Mouse (Mus musculus) gastrocnemius, postnatal 25 days (tissue): ENCODE measurements around the gene Eml3. TPM values are rescaled to one million over a fixed set of nuclear protein-coding genes. Genes with fewer than 3 reads are reported as not detected.
"Not testable (repeated sequence)": the region's sequence is repeated elsewhere in the genome, so short reads cannot be mapped to it uniquely, and the experiment has no call there.

Experiments
- DNase-seq: peaks from one replicate; pipeline ENCODE4 v3.0.0; 2022
- long read RNA-seq, 2 experiments: library from polyadenylated mRNA; stranded (forward); transcript quantifications; one replicate each; pipeline ENCODE4 v2.0.0; 2021
- total RNA-seq, 2 experiments: library from RNA; stranded (reverse); gene quantifications; 1 replicate in 1 of 2; 2 replicates in 1 of 2; pipeline ENCODE4 v1.2.3; 2021

Eml3 gene
- 1 to 10 TPM; 6.0 to 7.2 TPM for total RNA-seq
- long read RNA-seq, experiment 1, partial matches to known transcripts, result 2 of 2 reads
- long read RNA-seq, experiment 1, other reads (novel, unspliced or antisense), result 0 of 2 reads
- long read RNA-seq, experiment 2, partial matches to known transcripts, result 2 of 4 reads
- long read RNA-seq, experiment 2, other reads (novel, unspliced or antisense), result 0 of 4 reads

DNA sequence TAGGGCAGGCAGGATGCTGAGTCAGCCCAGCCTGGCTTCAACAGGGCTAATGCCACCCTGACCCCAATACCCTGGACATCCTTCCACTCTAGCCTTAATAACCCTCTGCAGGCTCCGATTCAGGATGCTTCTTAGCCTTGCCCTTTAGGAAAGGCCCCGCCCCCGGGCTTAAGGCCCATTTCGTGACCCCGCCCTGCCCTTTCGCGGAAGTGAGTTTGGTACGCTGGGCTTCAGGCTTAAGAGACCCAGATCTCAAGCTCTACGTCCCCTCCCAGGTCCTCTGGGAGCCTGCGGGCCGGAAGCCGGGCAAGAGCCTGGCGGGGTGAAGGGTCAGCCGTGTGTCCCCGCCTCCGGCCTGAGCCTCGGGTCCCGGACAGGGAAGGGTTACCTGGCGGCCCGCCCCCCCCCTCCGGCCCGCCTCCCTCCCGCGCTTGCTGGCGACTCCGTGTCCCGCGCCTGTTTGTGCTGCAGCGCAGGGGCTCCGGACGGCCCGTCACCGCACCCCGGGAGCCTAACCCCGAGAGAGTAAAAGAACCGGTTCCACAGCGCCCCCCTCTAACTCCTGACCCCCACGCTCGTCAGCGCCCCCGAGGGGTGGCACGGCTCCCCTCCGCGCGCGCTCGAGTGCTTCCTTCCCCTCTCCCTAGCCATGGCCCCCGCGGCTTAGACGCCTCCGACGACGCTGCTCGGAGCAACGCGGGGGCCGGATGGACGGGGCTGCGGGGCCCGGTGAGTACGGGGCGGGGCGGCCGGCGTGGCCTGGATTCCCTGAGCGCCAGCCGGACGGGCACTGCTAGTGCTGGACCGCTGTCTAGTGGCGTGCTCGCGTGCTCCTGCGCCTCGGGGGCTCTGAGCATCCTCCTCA is at the start of gene Eml3, which contains the start of gene Rom1:
Eml3 (plus strand) TSS at position 329 of the 865 bp plus-strand sequence.
Rom1 (minus strand) TSS at position 133 of the 865 bp plus-strand sequence.
- peak; percentile 92 for DNase-seq

DNA sequence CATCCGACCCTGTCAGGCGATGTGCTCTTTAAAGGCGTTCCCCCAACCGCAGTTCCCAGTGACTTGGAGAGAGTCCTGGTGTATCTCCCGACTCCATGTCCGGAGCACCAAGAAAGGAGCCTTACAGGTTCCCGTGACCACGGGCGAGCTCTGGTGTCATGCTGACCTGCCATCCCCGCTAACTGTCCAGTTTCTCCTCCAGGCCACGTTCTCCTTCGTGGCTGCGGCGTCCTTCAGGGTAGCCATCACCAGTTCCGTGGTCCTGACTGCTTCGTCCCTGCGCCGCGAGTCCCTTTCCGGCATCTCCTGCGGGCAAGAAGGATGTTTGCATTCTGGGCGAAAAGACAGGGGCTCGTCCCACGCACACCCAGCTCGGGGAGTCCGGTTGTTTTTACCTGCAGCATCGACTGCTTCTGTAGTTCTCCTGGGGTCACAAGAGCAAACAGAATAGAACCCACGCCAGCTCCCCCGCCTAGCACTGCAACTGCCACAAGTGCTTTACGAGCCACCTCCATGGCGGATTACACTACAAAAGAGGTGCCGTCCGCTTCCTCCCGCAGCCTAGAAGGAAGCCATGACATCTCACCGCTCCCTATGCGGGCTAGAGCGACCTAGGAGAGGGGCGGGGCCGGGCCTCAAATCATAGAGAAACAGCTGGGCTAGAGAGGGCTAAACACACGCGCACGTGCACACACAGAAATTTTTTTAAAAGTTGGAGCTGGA is 48.9 kb upstream of the Eml3 start, which contains the start of gene Uqcc3:
Uqcc3 (minus strand) TSS at position 613 of the 723 bp plus-strand sequence.
- peak; percentile 88 for DNase-seq

DNA sequence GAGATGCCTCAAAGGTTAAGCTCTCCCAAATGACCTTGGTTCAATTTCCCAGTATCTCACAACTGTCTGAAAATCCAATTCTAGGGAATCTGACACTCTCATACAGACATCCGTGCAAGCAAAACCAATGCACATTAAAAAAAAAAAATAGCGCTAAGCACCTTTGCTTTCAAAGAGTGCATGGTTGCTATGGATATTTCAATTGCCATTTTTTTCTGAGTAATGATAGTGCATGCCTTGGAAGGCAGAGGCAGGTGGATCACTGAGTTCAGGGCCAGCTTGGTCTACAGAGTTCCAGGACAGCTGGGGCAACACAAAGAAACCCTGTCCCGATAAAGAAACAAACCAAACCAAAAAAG is 48.3 kb upstream of the Eml3 start:
- DNase-seq, result no peak

DNA sequence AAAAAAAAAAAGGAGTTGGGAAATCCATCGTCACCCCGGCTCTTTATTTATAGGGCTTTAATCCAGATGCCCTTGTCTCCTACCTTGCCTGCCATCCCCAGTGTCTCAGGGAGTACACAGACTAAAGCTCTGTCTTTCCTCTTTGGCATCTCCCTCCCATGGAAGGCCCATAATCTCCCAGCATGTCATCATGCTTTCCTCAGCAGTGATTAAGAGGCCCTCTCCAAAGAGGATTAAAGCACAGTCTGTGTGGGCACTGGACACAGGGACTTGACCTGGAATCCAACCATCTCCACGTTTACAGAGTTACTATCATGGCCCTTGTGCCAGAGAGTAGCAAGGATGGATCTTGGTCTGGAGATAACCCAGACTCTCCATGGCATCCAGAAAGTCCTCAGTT is 45.7 kb upstream of the Eml3 start, which contains the start of the genes Lbhd1 and Gm49403:
Lbhd1 (plus strand) TSS at position 117 of the 400 bp plus-strand sequence.
Gm49403 (plus strand) TSS at position 315 of the 400 bp plus-strand sequence.
- DNase-seq, result no peak

DNA sequence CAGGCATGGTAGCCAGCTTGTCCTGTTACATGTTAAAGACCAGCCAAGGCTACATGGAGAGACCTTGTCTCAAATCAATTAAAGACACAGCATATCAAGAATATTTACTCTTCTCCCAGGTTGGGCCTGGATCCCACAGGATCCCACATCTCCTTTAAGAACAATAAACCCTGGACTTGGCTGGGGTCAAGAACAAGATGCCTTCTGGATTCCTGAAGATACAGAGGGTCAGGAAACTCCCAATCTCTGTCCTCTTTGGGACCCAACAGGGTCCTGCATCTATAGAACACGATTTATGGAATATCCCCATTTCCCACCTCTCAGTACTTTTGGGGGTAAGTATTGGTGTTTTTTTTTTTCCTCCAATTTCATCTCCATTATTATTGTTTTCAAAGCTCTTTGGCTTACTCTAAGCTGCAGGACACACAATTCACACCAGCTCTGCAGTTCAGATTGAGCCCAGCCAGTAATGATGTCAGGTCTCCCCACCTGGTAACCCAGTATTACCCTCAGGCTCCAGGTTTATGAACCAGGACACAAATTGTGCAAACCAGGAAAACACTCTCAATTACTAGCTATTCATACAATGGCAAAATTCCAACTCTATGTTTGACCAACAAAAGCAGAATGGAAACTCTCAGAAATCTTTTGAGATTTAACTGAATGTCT is 42.3 kb upstream of the Eml3 start:
- no peak for DNase-seq

DNA sequence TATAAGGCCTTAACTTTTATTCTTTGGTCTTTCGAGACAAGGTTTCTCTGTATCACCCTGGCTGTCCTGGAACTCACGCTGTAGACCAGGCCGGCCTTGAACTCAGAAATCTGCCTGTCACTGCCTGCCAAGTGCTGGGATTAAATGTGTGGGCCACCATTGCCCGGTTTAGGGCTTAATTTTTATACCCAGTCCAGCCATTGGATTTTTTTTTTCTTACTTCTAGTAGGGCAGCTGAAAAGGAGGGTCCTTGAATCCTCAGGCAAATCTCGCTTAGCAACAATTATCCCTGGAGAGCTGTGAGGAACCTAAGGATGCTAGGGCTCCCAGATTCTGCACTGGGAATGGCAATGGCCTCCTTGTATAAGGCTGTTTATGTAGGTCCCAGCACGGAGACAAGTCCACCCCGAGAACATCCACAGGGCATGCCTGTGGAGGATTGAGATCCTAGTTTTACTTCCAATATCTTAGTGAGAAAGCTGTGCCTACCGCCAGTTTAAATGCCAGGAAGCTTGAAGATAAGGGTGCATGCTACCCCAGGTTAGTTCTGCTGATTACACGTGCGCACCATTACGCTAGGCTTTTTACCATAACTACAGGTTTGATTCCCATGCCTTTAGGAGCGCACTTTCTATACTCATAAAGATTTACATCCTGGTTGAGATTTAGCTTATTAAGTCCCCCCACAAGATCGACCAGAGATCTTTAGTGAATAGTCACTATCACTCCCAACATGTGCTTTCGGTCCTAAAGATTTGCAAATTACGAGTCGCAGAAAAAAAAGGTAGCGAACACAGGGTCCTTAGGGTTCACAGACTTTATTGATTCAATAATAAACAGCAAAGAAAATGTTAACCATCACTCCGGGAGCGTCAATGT is 41.5 kb upstream of the Eml3 start:
- no peak for DNase-seq

DNA sequence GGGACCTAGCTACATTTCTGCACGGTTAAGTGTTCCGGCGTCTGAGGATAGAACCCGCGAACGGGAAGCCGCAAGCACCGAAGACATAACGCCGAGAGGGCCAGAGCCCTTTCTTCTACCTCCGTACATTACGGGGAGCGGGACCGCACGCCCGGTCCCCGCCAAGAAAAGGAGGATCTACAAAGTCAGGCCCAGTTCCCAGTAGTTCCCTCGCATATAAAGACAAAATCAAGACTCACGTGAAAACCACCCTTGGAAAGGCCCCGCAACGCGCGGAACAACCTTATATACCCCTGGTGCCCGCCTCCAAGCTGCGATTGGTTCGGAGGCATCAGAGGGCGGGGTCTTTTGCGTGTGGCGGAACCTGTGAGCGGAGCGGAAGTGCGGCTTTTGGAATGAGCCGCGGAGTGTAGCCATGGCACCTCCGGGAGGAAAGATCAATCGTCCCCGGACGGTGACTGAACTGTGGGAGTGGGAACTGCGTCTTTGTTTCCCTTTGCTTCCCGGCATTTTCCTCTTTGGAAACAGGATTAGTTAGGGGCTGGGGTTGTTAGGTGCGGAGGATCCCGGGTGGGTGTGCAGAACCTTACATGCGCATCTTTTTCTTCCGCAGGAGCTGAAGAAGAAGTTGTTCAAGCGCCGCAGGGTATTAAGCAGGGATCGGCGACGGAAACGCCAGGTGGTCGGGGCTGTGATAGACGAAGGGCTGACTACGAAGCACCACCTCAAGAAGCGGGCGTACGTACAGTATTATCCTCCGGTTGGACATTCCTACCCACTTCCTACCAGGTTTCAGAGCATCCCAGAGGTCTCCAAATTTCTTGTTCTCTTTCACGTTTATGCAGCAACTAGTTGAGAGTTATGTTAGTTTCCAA is 40.6 kb upstream of the Eml3 start, which contains the start of the genes 1810009A15Rik and Gm49416:
1810009A15Rik (plus strand) TSS at position 343 of the 875 bp plus-strand sequence.
Gm49416 (plus strand) TSS at position 416 of the 875 bp plus-strand sequence.
- peak; percentile 93 for DNase-seq

DNA sequence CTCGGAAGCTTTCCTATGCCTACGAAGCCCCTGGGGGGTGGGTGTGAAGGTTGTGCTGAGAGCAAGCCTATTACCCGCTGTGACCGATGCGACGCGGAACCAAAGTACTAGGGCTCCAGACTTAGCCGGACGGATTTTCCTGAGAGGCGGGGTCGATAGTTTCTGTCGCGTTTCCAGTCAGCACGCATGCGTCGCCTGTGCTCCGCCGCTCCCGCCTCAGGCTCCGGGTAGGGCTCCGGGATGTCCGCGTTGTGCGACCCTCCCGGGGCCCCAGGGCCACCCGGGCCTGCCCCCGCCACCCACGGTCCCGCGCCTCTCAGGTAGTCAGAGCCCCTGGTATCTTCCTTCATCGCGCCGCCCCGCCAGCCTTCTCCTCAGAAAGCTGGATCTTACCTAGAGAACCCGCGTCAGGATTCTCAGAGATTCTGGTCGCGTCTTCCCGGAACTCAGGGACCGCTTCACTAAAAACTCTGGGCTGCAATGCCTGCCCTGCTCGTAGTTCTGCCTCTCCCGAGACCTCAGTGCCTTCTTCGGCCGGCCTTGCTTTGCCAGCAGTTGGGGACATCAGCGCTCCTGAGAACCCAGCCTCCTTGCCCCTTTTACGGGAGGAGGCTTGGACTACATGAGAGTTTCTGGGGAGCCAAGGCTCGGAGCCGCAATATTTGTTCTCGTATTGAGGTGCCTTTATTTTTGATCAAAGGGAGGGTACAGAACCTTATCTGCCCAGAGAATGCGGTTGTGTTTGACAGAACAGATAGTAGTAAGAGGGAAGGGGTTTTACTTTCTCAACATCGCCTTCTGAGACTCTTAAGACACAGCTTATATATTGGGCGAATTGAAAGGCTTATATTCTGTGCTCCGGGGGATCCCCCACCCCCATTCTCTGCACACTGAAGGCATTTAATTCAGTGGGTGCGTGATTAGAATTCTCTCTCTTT is 36.3 kb upstream of the Eml3 start, which contains the start of gene Ints5:
Ints5 (plus strand) TSS at position 177 of the 938 bp plus-strand sequence.
- DNase-seq, result peak; percentile 78

DNA sequence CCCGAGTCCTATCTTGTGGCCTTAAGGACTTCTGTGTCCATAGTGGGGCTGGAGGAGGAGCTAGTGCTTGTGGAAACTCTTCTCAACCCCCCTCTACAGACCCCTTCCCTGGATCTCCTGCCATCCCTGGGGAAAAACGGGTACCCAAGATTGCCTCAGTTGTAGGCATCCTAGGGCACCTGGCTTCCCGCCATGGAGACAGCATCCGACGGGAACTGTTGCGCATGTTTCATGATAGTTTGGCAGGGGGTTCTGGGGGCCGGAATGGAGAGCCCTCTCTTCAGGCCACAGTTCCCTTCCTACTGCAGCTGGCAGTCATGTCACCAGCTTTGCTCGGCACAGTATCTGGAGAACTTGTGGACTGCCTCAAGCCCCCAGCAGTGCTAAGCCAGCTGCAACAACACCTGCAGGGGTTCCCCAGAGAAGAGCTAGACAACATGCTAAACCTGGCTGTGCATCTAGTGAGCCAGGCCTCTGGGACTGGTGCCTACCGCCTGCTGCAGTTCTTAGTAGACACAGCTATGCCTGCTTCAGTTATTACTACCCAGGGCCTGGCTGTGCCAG is 33.9 kb upstream of the Eml3 start:
- DNase-seq, result no peak

DNA sequence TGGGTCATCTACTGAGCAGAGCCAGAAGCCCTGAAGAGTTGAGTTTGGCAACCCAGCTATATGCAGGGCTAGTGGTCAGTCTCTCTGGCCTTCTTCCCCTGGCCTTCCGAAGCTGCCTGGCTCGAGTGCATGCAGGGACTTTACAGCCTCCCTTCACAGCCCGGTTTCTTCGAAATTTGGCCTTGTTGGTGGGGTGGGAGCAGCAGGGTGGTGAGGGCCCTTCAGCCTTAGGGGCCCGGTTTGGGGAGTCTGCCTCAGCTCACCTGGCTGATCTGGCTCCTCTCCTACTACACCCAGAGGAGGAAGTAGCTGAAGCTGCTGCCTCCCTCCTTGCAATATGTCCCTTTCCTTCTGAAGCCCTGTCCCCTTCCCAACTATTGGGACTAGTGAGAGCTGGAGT is 33.1 kb upstream of the Eml3 start:
- DNase-seq, result not testable (repeated sequence)

DNA sequence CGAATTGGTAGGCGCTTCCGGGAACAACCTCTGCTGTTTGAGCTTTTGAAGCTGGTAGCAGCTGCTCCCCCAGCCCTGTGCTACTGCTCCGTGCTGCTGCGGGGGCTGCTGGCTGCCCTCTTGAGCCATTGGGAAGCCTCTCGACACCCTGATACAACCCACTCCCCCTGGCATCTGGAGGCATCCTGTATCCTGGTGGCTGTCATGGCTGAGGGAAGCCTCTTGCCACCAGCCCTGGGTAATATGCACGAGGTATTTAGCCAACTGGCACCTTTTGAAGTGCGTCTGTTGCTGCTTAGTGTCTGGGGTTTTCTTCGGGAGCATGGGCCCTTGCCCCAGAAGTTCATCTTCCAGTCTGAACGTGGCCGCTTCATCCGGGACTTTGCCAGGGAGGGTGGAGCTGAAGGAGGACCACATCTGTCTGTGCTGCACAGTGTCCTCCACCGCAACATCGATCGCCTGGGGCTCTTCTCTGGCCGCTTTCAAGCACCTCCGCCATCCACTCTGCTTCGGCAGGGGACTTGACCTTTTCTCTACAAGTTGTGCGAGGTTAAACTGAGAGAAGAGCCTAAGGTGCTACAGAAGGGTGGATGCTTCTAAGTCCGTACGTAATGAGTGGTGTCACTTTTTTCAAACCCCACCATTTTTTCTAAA is 32.0 kb upstream of the Eml3 start:
- DNase-seq, result peak; percentile 35

DNA sequence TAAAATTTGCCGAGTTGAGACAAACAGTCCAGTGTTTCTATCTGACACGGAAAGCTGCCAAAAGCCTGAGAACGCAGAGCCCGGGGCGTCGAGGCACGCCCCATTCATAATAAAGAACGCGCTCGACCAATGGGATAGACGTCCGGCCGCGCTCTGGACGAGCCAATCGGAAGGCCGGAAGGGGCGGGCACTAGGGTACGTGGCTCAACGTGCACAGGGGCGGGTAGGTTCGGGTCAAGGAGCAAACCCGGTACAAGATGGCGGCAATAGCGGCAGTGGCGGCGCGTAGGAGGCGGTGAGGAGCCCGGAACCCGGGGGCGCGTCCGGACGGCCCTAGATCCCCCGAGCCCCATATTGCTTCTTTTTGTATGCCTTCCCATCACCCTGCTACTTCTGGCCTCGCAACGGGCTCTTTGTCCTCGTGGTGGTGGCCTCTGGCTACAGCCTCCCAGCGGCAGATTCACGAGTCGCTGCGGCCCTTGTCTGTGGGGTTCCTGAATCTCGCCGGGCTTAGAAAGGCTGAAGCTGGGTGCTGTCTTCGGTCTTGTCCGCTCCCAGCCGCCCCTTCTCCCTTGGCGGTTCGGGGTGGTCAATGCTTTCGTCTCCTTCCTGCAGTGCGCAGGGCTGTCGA is 31.4 kb upstream of the Eml3 start, which contains the start of gene Ganab:
Ganab (plus strand) TSS at position 207 of the 631 bp plus-strand sequence.
- DNase-seq, result peak; percentile 93

DNA sequence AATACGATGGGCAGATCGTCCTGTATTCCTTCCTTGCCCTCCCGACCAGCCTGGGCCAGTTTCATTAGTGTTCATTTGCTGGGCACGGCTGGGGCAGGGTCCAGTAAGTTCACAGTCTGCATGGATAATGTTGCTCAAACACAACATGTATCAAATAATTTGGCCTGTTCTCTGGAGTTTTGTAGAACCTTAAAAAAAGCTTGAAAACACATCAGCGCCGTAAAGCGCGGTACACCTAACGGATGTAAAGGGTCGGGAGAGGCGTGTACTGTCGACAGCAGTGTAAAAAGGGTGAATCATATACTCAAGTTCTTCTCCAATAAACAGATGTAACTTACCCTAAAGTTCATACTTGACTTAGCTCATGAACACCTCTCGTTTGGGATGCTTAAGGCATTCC is 30.8 kb upstream of the Eml3 start:
- no peak for DNase-seq

DNA sequence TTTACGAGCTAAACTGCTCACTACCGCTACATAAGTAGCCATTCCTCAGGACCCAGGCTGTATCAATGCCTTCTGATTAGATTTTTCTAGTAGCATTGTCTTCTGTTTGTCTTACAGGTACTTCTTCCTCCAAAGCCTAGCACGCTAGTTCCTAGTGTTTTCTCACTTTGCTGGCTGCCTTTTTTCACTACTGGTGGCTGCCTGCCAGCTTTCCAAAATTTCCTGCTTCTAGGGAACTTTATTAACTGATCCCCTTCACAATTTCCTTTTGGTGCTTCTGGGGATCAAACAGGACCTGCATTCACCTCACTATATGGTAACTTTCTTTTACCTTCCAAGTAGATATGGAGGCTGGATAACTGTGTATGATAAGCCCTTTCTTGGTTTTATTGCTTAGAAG is 30.3 kb upstream of the Eml3 start:
- DNase-seq, result no peak

DNA sequence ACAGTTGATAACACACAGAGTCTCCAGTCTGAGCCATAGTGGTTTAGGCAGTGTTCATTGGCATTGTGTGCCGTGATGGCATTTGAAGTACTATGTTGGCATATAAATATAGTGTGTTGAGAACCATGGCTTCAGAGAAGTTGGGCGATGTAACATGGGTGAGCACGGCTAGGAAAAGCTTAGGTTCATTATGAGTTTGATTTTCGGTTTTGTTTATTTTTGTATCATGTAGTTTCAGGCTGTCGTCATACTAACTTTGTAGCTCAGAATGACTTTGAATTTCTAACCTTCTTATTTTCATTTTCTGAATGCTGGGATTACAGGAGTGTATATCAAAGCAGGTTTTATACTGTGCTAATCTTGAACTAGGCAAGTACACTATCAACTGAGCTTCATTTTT is 25.9 kb upstream of the Eml3 start:
- no peak for DNase-seq

DNA sequence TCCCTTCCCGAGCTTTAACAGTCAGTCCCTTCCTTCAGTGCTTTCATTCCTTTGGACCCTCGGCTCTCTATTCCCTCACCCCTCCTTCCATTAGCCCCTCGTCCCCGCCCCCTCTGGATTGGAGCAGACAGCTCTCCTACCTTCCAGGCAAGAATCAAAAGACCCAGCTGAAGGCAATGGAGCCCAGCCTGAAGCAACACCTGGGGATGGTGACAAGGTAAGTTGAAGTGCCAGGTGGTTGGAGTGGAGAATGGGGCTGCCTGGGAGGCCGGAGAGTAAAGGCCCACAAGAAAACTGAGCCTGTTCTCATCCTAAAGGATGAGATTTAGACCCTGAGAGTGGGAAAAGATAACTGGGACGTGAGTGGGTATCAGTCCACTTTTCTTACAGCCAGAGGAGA is 20.8 kb upstream of the Eml3 start:
- DNase-seq, result no peak

DNA sequence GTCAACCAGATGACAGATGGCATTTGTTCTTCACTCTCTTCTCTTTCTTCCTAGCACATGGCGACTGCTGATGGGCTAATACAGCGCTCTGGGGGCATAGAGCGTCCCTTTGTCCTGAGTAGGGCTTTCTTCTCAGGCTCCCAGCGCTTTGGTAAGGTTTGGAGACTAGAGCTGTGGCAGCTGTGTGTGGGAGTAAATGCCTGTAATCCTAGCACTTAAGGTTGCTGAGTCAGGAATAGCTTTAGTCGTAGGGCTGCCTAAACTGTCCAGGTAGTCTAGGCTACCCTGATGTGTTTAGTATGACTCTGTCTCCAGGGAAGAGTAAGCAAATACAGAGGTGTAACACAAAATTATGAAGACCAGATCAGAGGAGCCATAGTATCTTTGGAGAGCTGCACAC is 17.5 kb upstream of the Eml3 start:
- no peak for DNase-seq
